Mouse (Mus musculus) G1E (cell line): Measurements from ENCODE around the gene Tmem14c.

ENCODE experiments used
- CTCF ChIP-seq: IDR thresholded peaks from 2 replicates; pipeline ENCODE4 v1.5.1; 2012; ENCODE audit warnings: low read depth, low read length, inconsistent platforms, mixed read lengths
- GATA1 ChIP-seq: IDR thresholded peaks from 2 replicates; pipeline ENCODE4 v1.6.1; 2012; ENCODE audit warnings: borderline replicate concordance, low read length, inconsistent platforms, mixed read lengths
- POLR2AphosphoS5 ChIP-seq: IDR thresholded peaks from 2 replicates; pipeline ENCODE4 v1.6.1; 2012; ENCODE audit warnings: low read depth, low read length, inconsistent platforms; ENCODE audit not compliant: insufficient replicate concordance
- TAL1 ChIP-seq: conservative IDR thresholded peaks from 2 replicates; pipeline ENCODE4 v1.6.1; 2012; ENCODE audit warnings: low read depth, low read length, inconsistent platforms, mixed read lengths

GRCm38 (mm10) chr13:41000926-41001639 lies 15.0 kb upstream of the Tmem14c start, which contains the start of gene Pak1ip1:
- TF ChIP-seq CTCF (no peak), GATA1 (no peak), TAL1 (no peak), POLR2AphosphoS5 (no peak)
